Mouse (Mus musculus) limb, embryonic 10.5 days (tissue): ENCODE results near the gene Snx1. TPM values are rescaled to one million over a fixed set of nuclear protein-coding genes. Genes with fewer than 3 reads are reported as not detected.

ENCODE experiments used
- DNase-seq: peaks from one replicate; pipeline ENCODE4 v3.0.0-alpha.2; 2017; ENCODE audit warnings: low spot score
- H3K27ac ChIP-seq: fragments of 300-500 bp; sonication (generic); 2 replicates; pipeline ENCODE4 v1.5.1; 2016; ENCODE audit warnings: mild to moderate bottlenecking
- H3K27me3 ChIP-seq: fragments of 300-500 bp; sonication (generic); 2 replicates; pipeline ENCODE4 v1.6.1; 2016; ENCODE audit warnings: low read depth, mild to moderate bottlenecking; ENCODE audit not compliant: poor library complexity, severe bottlenecking
- H3K36me3 ChIP-seq: fragments of 300-500 bp; sonication (generic); 2 replicates; pipeline ENCODE4 v1.6.1; 2016; ENCODE audit warnings: mild to moderate bottlenecking, moderate library complexity
- H3K4me1 ChIP-seq: fragments of 300-500 bp; sonication (generic); 2 replicates; pipeline ENCODE4 v1.6.1; 2016
- H3K4me3 ChIP-seq: fragments of 300-500 bp; sonication (generic); 2 replicates; pipeline ENCODE4 v1.5.1; 2016; ENCODE audit warnings: mild to moderate bottlenecking, moderate library complexity
- H3K9me3 ChIP-seq: fragments of 300-500 bp; sonication (generic); replicated peaks from 2 replicates; pipeline ENCODE4 v1.6.1; 2016; ENCODE audit warnings: mild to moderate bottlenecking
- WGBS: fragments of 180-500 bp; shearing (Covaris S2); methylation state at CpG from one replicate; pipeline ENCODE4 v1.1.7; 2016; 5-methylcytosine and 5-hydroxymethylcytosine counted together
- polyA plus RNA-seq: library from polyadenylated mRNA; unstranded; fragments of >200 nt; fragmentation: Nextera tagmentation; extraction: Ambion mirVana; gene quantifications from 2 replicates; pipeline ENCODE4 v1.2.1, GENCODE M21; 2016

Snx1 gene
- polyA plus RNA-seq, 1 experiment from 2014 or later = 122 TPM

DNA sequence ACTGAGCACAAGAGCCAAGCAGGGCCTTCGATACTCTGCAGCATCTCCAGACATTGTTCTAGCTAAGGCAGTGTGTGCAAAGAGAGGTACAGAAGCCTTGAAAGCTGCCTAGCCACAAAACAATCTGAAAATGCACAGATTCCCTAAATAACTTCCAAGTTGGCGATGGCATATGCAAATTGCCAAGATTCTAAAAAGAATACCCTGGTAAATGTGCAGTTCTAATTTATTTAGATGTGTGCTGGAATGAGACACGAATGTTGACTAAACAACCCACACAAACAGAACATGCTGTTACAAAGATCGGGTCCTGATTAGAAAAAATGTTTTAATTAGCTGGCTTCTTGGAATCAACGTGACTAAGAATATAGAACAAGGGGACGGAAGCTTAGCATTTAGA, 23.7 kb downstream of the Snx1 start:
- no peak overlapping the region for H3K4me3 ChIP-seq
- H3K36me3 ChIP-seq = peaks cover 93% of the 10 kb centered on the region

DNA sequence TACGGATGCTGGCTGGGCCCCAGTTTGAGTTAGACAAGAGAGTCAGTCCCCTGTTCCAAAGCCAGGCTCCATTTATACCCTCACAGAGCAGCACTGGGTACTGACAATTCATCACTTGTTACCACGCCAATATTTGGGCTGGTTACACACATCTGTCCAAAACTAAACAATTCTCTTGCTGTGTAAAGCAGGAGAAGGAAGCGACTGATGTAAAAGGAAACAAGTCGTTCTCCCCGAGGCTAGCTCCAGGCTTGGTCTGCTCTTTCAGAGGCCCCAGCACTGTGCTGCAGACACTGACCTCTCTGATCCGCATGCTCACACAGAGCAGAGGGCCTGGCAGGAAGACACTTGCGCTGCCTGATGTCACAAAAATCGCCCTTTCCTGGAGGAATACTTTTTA, 24.8 kb downstream of the Snx1 start:
- Histone ChIP-seq H3K4me3 (no peak overlapping the region), H3K36me3 (peaks cover 94% of the 10 kb centered on the region), H3K4me1 (no peaks in the 10 kb centered on the region), H3K27ac (no peak overlapping the region), H3K9me3 (no peaks in the 10 kb centered on the region), H3K27me3 (no peaks in the 10 kb centered on the region)
- WGBS = 86% methylated on average over 8 of the region's 8 CpGs
- no peak for DNase-seq

More for the DNA sequence above, 23.7 kb downstream of the Snx1 start:
- no peak overlapping the region for H3K27ac ChIP-seq
- no peaks in the 10 kb centered on the region for H3K27me3 ChIP-seq
- 89% methylated on average over 6 of the region's 6 CpGs for WGBS
- no peak for DNase-seq
- no peaks in the 10 kb centered on the region for H3K9me3 ChIP-seq
- H3K4me1 ChIP-seq = no peaks in the 10 kb centered on the region

DNA sequence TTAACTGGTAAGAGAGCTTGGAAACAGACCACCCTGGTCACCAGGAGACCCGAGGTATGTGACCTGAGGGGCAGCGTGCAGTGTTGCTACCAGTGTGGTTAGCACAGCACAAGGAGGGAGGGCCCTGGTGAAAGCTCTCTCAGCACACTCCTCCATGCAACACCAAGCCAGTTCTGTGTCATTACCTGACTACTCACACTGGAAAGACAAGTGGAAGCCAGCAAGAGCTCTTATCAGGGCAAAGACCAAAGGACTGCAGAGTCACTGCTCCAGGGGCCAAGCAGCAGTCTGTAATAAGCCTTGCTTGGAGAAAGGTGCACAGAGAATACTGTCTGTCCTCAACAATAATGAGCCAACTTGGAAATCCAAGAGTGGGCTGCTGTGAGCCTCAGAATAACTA, 33.7 kb downstream of the Snx1 start:
- H3K27ac ChIP-seq = no peak overlapping the region
- peaks cover 100% of the 10 kb centered on the region for H3K36me3 ChIP-seq
- 77% methylated on average over 2 of the region's 2 CpGs for WGBS

DNA sequence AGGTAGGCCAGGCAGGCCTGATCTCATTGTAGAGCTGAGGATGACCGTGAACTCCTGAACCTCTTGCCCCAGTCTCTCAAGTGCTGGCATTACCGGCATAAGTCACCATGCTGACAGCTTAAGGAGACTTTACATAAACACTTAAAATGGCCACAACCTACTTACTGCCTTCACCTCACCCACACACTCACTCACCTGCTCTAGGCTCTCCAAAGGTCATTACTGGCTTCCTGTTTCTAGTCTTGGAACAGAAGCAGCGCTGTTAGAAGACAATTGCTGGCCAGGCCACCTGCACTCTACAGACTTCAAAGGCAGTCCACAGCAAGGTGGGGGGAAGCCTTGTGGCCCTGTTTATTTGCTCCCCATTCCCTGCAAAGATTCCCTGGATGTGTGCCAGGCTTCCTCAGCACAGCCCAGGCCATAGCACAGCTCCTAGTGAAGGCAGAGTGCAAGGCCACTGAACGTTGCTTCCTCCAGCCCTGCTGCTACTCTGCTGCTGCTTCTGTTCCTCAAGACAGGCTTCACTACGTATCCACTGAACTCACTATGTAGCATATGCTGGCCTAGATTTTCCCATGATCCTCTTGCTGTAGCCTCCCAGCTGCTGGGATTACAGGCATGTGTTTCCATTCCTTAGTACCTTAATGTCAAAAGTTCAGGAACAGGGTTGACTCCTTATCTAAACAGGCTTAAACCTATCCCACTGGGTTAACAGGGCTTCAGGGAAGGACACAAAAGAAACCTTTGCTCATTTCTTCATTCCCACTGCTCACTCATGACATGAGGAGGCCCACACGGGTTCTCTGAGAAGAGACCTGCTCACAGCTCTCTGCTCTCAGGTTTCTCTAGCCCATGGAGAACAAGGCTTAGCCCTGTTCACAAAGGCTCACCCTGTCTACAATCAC, 34.8 kb downstream of the Snx1 start:
- Histone ChIP-seq H3K27me3 (no peaks in the 10 kb centered on the region), H3K4me3 (no peak overlapping the region), H3K9me3 (no peaks in the 10 kb centered on the region), H3K27ac (no peak overlapping the region), H3K36me3 (peaks cover 100% of the 10 kb centered on the region), H3K4me1 (peaks cover 25% of the 10 kb centered on the region)
- WGBS = 76% methylated on average over 6 of the region's 6 CpGs
- DNase-seq = no peak

More for the DNA sequence above, 33.7 kb downstream of the Snx1 start:
- H3K4me1 ChIP-seq = peaks cover 25% of the 10 kb centered on the region
- no peak overlapping the region for H3K4me3 ChIP-seq
- H3K9me3 ChIP-seq = no peaks in the 10 kb centered on the region
- no peaks in the 10 kb centered on the region for H3K27me3 ChIP-seq
- no peak for DNase-seq

DNA sequence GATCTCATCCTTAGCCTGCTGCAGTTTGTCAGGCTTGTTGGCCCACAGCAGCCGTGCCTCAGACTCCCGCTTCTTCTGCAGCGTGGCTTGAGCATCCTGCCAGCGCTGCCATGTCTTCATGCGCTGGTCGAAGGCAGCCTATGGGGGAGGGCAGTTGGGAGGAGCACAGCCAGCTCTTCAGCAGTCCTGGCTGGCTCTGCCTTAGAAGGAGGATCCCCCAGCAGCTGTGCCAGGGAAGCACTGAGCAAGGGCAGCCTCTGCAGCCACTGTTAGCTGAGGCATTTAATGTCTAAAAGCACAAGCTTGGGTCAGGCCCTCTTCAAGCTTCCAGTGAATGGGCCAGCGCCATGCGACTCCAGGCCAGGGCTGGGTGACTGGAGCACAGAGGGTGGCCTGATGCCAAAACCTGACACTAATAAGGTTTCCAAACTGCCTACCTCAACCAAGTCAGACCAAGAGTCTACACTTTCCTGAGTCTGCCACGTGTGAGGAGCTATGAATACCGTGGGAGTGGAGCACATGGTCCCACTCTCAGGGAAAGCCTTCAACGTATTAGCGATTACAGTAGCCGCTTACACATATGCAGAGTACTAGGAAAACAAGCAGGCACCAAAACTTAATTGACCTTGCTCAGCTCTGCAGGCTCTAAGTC, 35.7 kb downstream of the Snx1 start:
- no peaks in the 10 kb centered on the region for H3K27me3 ChIP-seq
- H3K36me3 ChIP-seq = peaks cover 96% of the 10 kb centered on the region
- no peak overlapping the region for H3K27ac ChIP-seq
- DNase-seq = no peak
- 90% methylated on average over 13 of the region's 13 CpGs for WGBS
- no peaks in the 10 kb centered on the region for H3K9me3 ChIP-seq
- H3K4me3 ChIP-seq = no peak overlapping the region
- peaks cover 25% of the 10 kb centered on the region for H3K4me1 ChIP-seq

DNA sequence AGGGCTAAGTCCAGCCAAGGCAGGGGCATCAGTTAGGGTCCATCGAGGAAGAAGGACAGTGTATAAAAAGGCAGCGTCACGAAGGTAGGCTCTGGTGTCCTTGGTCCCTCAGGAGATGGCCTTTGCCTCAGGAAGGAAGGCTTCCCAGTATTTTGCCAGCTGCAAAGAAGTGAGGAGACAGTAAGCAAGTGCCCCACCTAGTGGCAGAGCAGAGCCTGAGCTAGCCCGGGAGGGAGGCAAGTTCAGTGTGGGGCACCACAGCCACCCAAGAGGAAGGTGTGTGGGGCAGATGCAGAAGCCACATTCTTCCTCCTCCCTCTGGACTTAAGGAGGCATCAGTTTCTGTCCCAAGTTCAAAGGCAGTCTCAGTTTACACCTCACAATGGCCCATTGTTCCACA, 38.0 kb downstream of the Snx1 start:
- H3K36me3 ChIP-seq = peaks cover 75% of the 10 kb centered on the region
- H3K4me3 ChIP-seq = no peak overlapping the region
- H3K27ac ChIP-seq = no peak overlapping the region
- no peaks in the 10 kb centered on the region for H3K27me3 ChIP-seq
- H3K9me3 ChIP-seq = no peaks in the 10 kb centered on the region
- WGBS = 57% methylated on average over 4 of the region's 4 CpGs
- DNase-seq = peak; percentile 53
- H3K4me1 ChIP-seq = peaks cover 25% of the 10 kb centered on the region

DNA sequence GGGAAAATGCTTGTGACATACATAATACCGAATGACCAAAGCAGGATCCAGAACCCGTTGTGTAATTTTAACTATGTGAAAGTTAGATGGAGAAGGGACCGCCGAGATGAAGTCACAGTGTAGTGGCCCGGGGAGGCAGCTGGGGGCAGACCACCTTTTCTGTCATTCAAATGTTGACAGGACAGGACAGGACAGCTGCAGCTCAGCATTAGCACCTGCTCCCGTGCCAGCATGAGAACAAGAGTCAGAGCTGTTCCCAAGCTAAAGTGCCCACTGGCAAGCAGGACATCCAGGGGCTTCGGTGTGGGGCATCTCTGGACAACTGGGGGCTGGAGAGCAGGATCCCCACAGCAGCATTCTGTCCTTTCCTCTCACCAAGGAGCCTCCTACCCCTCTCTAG, 39.3 kb downstream of the Snx1 start:
- Histone ChIP-seq H3K27me3 (no peaks in the 10 kb centered on the region), H3K4me3 (no peak overlapping the region), H3K36me3 (peaks cover 62% of the 10 kb centered on the region), H3K27ac (no peak overlapping the region), H3K9me3 (no peaks in the 10 kb centered on the region), H3K4me1 (peaks cover 17% of the 10 kb centered on the region)
- WGBS = 94% methylated on average over 7 of the region's 7 CpGs
- no peak for DNase-seq

DNA sequence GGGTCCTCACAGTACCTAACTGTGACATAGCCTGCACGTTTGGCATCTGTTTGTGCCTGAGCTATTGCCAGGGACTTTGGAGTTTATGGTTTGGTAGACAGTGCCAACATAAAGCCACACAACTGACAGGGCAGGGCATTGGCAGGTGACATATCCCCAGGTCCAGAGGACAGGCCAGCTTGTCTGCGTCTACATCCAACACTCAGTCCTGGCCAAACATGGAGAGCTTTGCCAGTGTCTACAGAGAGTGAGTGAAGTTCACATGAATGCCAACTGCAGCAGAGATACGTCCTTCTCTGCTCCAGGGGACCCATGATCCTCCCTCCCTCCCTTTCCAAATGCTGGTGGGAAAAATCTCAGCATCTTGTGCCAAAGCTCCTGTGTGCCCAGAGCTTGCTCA, 42.2 kb downstream of the Snx1 start:
- H3K27ac ChIP-seq = no peak overlapping the region
- H3K9me3 ChIP-seq = no peaks in the 10 kb centered on the region
- peaks cover 33% of the 10 kb centered on the region for H3K36me3 ChIP-seq
- no peak overlapping the region for H3K4me3 ChIP-seq
- peaks cover 4% of the 10 kb centered on the region; the same call in 1 of the 2 replicates for H3K27me3 ChIP-seq
- no peak for DNase-seq
- peaks cover 7% of the 10 kb centered on the region for H3K4me1 ChIP-seq
- WGBS = 93% methylated on average over 3 of the region's 3 CpGs

DNA sequence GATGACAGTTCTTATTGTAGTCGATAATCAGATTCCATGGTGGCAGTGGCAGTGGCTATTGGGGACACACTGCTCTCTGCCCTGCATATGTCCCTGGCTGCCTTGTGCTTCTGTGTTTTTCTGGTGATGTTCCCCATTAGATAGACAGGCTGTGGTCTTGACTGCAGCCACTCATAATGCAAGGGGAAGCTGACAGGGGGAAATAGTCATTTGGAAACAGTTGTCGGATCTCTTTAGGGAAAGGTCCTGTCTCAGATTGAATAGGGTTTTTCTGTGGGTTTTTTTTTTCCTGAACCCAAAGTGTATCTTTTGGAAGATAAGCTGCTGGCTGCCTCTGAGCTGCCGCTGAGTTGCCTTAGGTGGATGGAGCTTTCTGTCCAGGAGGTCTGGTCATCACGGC, 44.4 kb downstream of the Snx1 start:
- H3K9me3 ChIP-seq = no peaks in the 10 kb centered on the region
- H3K27ac ChIP-seq = no peak overlapping the region
- 85% methylated on average over 4 of the region's 4 CpGs for WGBS
- peaks cover 11% of the 10 kb centered on the region for H3K36me3 ChIP-seq
- DNase-seq = no peak
- peaks cover 9% of the 10 kb centered on the region for H3K4me1 ChIP-seq
- H3K27me3 ChIP-seq = peaks cover 5% of the 10 kb centered on the region; the same call in 1 of the 2 replicates
- no peak overlapping the region for H3K4me3 ChIP-seq

DNA sequence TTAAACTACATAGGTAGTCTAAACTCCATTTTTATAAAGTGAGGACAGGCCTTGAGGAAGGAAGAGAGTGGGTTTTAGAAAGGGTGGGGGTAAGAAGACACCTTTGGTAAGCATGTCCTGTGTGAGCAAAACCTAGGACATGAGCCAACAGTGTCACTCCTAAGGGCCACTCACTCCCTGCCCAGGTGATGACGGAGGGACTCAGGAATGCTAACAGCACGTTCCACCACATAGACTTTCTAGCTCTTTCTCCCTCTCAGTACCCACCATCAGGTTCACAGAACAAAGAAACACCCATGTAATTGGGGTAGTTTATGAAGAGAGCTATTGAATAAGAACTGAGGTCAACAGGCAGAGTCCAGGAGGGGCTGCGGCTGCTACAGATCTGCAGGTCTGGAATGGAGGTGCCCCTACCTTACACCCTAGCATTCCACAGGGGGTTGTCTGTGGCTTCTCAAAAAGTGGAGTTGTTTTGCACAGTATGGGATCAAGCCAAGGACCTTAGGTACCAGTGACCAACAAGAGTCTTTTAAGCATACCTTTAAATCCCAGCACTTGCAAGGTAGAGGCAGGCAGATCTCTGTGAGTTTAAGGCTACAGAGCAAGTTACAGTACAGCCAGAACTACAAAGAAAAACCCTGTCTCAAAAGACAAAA, 45.5 kb downstream of the Snx1 start:
- WGBS = 80% methylated on average over 3 of the region's 3 CpGs
- Histone ChIP-seq H3K27ac (no peak overlapping the region), H3K36me3 (peaks cover 2% of the 10 kb centered on the region; the same call in 1 of the 2 replicates), H3K27me3 (peaks cover 5% of the 10 kb centered on the region; the same call in 1 of the 2 replicates), H3K4me1 (peaks cover 9% of the 10 kb centered on the region), H3K9me3 (no peaks in the 10 kb centered on the region), H3K4me3 (no peak overlapping the region)
- DNase-seq = no peak

DNA sequence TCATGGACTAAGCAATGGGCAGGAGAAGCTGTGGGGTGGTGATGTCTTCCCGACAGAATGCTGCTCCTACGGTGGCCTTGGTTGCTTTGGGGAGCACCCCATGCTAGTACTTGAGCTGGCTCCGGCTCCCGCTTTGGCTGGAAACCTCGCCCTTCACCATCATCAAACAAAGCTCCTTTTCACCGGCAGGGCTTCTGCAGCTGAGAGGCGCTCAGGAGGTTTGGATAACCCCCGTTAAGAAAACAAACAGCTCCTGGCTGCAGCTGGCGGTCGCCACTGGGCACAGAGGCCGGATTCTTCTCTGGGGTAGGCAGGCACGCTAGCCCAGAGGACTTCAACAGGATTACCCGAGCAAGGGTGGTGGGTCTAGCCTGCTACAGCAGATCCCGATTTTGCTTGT, 47.9 kb downstream of the Snx1 start:
- peak; percentile 50 for DNase-seq
- Histone ChIP-seq H3K36me3 (no peaks in the 10 kb centered on the region), H3K27me3 (peaks cover 5% of the 10 kb centered on the region; the same call in 1 of the 2 replicates), H3K27ac (peak overlapping the region; percentile 72), H3K4me3 (0 out of 2 replicates have a peak overlapping the region, but pooled peaks have one; percentile 20), H3K9me3 (no peaks in the 10 kb centered on the region), H3K4me1 (peaks cover 9% of the 10 kb centered on the region)
- WGBS = 8% methylated on average over 14 of the region's 14 CpGs

DNA sequence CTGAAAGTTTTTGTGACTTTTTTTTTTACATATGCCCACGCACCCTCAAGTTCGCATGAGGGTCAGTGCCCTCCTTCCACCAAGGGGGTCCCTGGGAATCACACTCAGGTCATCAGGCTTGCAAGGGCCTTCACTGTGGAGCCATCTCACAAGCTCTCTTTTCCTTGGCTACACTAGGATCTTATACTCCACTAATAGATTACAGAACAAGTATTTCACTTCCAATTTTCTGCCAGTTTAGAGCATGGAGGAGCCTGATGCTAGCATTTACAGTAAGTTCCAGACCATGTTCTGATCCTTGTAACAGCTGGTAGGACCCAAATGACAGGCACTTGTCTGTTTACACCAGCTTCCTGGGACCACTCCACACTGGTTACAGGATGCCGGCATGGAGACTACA, 48.3 kb downstream of the Snx1 start:
- H3K27me3 ChIP-seq = peaks cover 5% of the 10 kb centered on the region; the same call in 1 of the 2 replicates
- no peak for DNase-seq
- peaks cover 9% of the 10 kb centered on the region for H3K4me1 ChIP-seq
- peak overlapping the region; percentile 72 for H3K27ac ChIP-seq
- H3K4me3 ChIP-seq = 0 out of 2 replicates have a peak overlapping the region, but pooled peaks have one; percentile 20
- no peaks in the 10 kb centered on the region for H3K9me3 ChIP-seq
- WGBS = 76% methylated on average over 3 of the region's 3 CpGs
- no peaks in the 10 kb centered on the region for H3K36me3 ChIP-seq
